Mouse (Mus musculus): Measurements from ENCODE around the gene Doc2a.

Gene Doc2a

GRCm38 (mm10) chr7:126823940-126824339 is 23.3 kb upstream of the Doc2a start:
- DNase-seq = peak; percentile 46 to 48

GRCm38 (mm10) chr7:126825403-126825802 is 21.8 kb upstream of the Doc2a start:
- DNase-seq = peak in 1 of 2 experiments; percentile 22

- DNase-seq = no peak
Measured at GRCm38 (mm10) chr7:126825952-126826351, 21.3 kb upstream of the Doc2a start.

- no peak for DNase-seq
Measured at GRCm38 (mm10) chr7:126831539-126831938, 15.7 kb upstream of the Doc2a start, which contains the start of gene 4930451I11Rik. Gene 4930451I11Rik, minus strand, starts transcription at chr7:126831639.

GRCm38 (mm10) chr7:126832036-126832598 is 15.1 kb upstream of the Doc2a start:
- DNase-seq = peak; percentile 91 to 94

GRCm38 (mm10) chr7:126833294-126833693 is 13.9 kb upstream of the Doc2a start:
- no peak for DNase-seq

- no peak for DNase-seq
Measured at GRCm38 (mm10) chr7:126843276-126843675, 3.9 kb upstream of the Doc2a start.

- no peak for DNase-seq
Measured at GRCm38 (mm10) chr7:126845516-126845915, 1.7 kb upstream of the Doc2a start.

GRCm38 (mm10) chr7:126847421-126848398 is 494 bp downstream of the Doc2a start:
- DNase-seq = peak in 1 of 2 experiments; percentile 56

GRCm38 (mm10) chr7:126848794-126849193 is 1.6 kb downstream of the Doc2a start:
- peak in 1 of 2 experiments; percentile 31 for DNase-seq

GRCm38 (mm10) chr7:126850161-126850560 is 2.9 kb downstream of the Doc2a start:
- no peak for DNase-seq

- no peak for DNase-seq
Measured at GRCm38 (mm10) chr7:126851192-126851591, 4.0 kb downstream of the Doc2a start.

GRCm38 (mm10) chr7:126853454-126853853 is 6.2 kb downstream of the Doc2a start:
- DNase-seq = peak in 1 of 2 experiments; percentile 17

GRCm38 (mm10) chr7:126855641-126856040 is 8.4 kb downstream of the Doc2a start:
- DNase-seq = peak; percentile 58 to 59

- DNase-seq = no peak
Measured at GRCm38 (mm10) chr7:126856741-126857420, 9.7 kb downstream of the Doc2a start.

GRCm38 (mm10) chr7:126860987-126861386 is 13.8 kb downstream of the Doc2a start:
- DNase-seq = no peak

GRCm38 (mm10) chr7:126861429-126862130 is 14.4 kb downstream of the Doc2a start, which contains the start of gene Hirip3:
Gene Hirip3, plus strand, starts transcription at chr7:126861972.
- peak; percentile 97 to 98 for DNase-seq

GRCm38 (mm10) chr7:126862147-126862784 is 15.1 kb downstream of the Doc2a start, which contains the start of gene Ino80e:
Gene Ino80e, minus strand, starts transcription at chr7:126862377.
- peak; percentile 97 to 98 for DNase-seq

GRCm38 (mm10) chr7:126863791-126864190 is 16.6 kb downstream of the Doc2a start:
- no peak for DNase-seq

GRCm38 (mm10) chr7:126867534-126867933 is 20.3 kb downstream of the Doc2a start:
- DNase-seq = no peak

- DNase-seq = no peak
Measured at GRCm38 (mm10) chr7:126868003-126868402, 20.8 kb downstream of the Doc2a start.

Data from cerebellum, postnatal 14 days (tissue).